Mouse (Mus musculus) ES-Bruce4 (cell line): ENCODE data around the gene Lonp2.

ENCODE experiments used
- CTCF ChIP-seq: IDR thresholded peaks from one replicate; pipeline ENCODE4 v1.8.1; 2011; ENCODE audit warnings: low read depth, low read length
- POLR2A ChIP-seq: IDR thresholded peaks from one replicate; pipeline ENCODE4 v1.8.1; 2011; ENCODE audit warnings: low read length; ENCODE audit not compliant: insufficient read depth

- TF ChIP-seq POLR2A (no peak), CTCF (no peak)
These were observed 126.0 kb downstream of the Lonp2 start for GRCm38 (mm10) chr8:86749842-86750241.
